Comparison of ENCODE assay signal across 8 mouse cellular contexts in the genomic region with DNA sequence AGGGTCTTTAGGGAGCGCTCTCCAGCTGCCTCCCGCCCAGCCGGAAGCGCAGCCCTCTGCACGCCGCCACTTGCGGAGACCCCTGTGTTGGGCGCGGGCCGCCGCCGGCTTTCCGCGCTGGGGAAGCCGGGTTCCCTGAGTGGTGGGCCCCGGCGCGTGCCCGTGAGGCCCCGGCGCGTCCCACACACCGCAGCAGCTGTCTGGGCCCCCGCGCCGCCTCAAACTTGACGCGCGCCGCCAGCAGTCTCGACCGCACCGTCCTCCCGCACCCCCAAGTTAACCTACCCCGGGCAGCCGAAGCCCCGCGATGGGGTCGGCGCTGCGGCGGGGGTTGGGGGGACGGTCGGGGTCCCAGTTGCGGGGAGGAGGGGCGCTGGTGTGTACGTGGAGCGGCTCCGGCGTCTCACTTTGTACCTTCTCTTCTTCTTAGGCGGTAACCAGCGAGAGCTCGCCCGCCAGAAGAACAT. TPM values are rescaled to one million over a fixed set of nuclear protein-coding genes. Genes with fewer than 3 reads are reported as not detected.
DNase-seq lines count a peak whose midpoint lies in the region; ATAC-seq lines count a peak whose summit lies in the region.

No protein-coding gene starts in this region.

- peak overlapping the region; percentile 90 for H3K27ac ChIP-seq in neural tube, embryonic 11.5 days (ENCODE audit: low read depth, low read length)
- peak overlapping the region; percentile 93 for H3K27ac ChIP-seq in hindbrain, embryonic 14.5 days

- peaks cover 2% of the 10 kb centered on the region; the same call in 1 of the 2 replicates for H3K4me1 ChIP-seq in neural tube, embryonic 11.5 days (ENCODE audit: control insufficient read depth, insufficient read depth, low read length)
- peaks cover 15% of the 10 kb centered on the region for H3K4me1 ChIP-seq in hindbrain, embryonic 14.5 days (replicated peaks; ENCODE audit: control insufficient read depth, insufficient read depth, low read length)

- peak overlapping the region; percentile 74 for H3K4me2 ChIP-seq in neural tube, embryonic 11.5 days (ENCODE audit: low read depth)
- H3K4me2 ChIP-seq in hindbrain, embryonic 14.5 days (replicated peaks) = peak overlapping the region; percentile 95

- under 1% methylated on average over 52 of the region's 54 CpGs for WGBS in neural tube, embryonic 11.5 days
- under 1% methylated on average over 43 of the region's 54 CpGs for WGBS in hindbrain, embryonic 14.5 days

- H3K9me3 ChIP-seq in neural tube, embryonic 11.5 days (ENCODE audit: control insufficient read depth, low read length) = no peaks in the 10 kb centered on the region
- no peaks in the 10 kb centered on the region for H3K9me3 ChIP-seq in hindbrain, embryonic 14.5 days (ENCODE audit: control insufficient read depth, low read length)

- ATAC-seq in neural tube, embryonic 11.5 days (ENCODE audit: insufficient read depth, low FRiP score, low TSS enrichment) = peak; percentile 59
- peak; percentile 75 for ATAC-seq in hindbrain, embryonic 14.5 days (ENCODE audit: low FRiP score)

- DNase-seq in adrenal gland, postnatal 10 days = peak; percentile 57
- no peak for DNase-seq in adrenal gland, adult 18-20 months (ENCODE audit: low spot score in 2 of 2)
- DNase-seq in neural tube, embryonic 11.5 days (ENCODE audit: low spot score) = no peak
- no peak for DNase-seq in neural tube, embryonic 10.5 days (ENCODE audit: extremely low spot score, low spot score)
- no peak for DNase-seq in hindbrain, embryonic 14.5 days (ENCODE audit: low spot score)
- peak; percentile 30 for DNase-seq in lung, postnatal 14 days
- DNase-seq in layer of hippocampus, postnatal 36 days = no peak
- no peak for DNase-seq in thymus, postnatal 14 days

- H3K4me3 ChIP-seq in neural tube, embryonic 11.5 days (ENCODE audit: low read depth, low read length) = peak overlapping the region; percentile 99
- H3K4me3 ChIP-seq in hindbrain, embryonic 14.5 days (replicated peaks; ENCODE audit: low read length) = peak overlapping the region; percentile 95

- peak overlapping the region; percentile 95 for H3K9ac ChIP-seq in neural tube, embryonic 11.5 days (ENCODE audit: low read length)
- peak overlapping the region; percentile 93 for H3K9ac ChIP-seq in hindbrain, embryonic 14.5 days

- H3K36me3 ChIP-seq in neural tube, embryonic 11.5 days (ENCODE audit: control insufficient read depth, insufficient read depth, low read length) = 0 out of 2 replicates have a peak, but pooled peaks cover 7% of the 10 kb centered on the region
- peaks cover 11% of the 10 kb centered on the region for H3K36me3 ChIP-seq in hindbrain, embryonic 14.5 days (replicated peaks; ENCODE audit: control insufficient read depth, insufficient read depth)

- H3K27me3 ChIP-seq in neural tube, embryonic 11.5 days (ENCODE audit: control insufficient read depth, insufficient read depth, low read length) = no peaks in the 10 kb centered on the region
- no peaks in the 10 kb centered on the region for H3K27me3 ChIP-seq in hindbrain, embryonic 14.5 days (ENCODE audit: control insufficient read depth, insufficient read depth, low read length)

RNA-seq across cellular contexts. Expression of a gene that starts 0.6 kb away (rescaled TPM):
- 100 to 1,000 TPM; 346 to 350 TPM for total RNA-seq in adrenal gland, postnatal 10 days (2021)
- total RNA-seq in adrenal gland, adult 18-20 months (2021) = 100 to 1,000 TPM; 363 to 372 TPM
- 453 and 468 TPM in 2 replicates for polyA plus RNA-seq in neural tube, embryonic 11.5 days (2014; fragmentation: Nextera tagmentation; extraction: Ambion mirVana)
- polyA plus RNA-seq in hindbrain, embryonic 14.5 days (2014; fragmentation: Nextera tagmentation; extraction: Ambion mirVana) = 315 and 365 TPM in 2 replicates
- 100 to 1,000 TPM; 157 to 175 TPM for total RNA-seq in layer of hippocampus, postnatal 36 days (2021)

RNA-seq across cellular contexts. Expression of a gene that starts 3.5 kb away (rescaled TPM):
- 10 to 100 TPM; 29.1 to 39.9 TPM for total RNA-seq in adrenal gland, postnatal 10 days (2021)
- 10 to 100 TPM; 20.9 to 43.7 TPM for total RNA-seq in adrenal gland, adult 18-20 months (2021)
- polyA plus RNA-seq in neural tube, embryonic 11.5 days (2014; fragmentation: Nextera tagmentation; extraction: Ambion mirVana) = 105 and 116 TPM in 2 replicates
- 71.9 and 90.2 TPM in 2 replicates for polyA plus RNA-seq in hindbrain, embryonic 14.5 days (2014; fragmentation: Nextera tagmentation; extraction: Ambion mirVana)
- 10 to 100 TPM; 17.3 to 19.6 TPM for total RNA-seq in layer of hippocampus, postnatal 36 days (2021)

RNA-seq across cellular contexts. Expression of a gene that starts 5.5 kb away (rescaled TPM):
- under 1 TPM; 0.18 to 0.66 TPM for total RNA-seq in adrenal gland, postnatal 10 days (2021)
- total RNA-seq in adrenal gland, adult 18-20 months (2021) = under 1 TPM; 0.17 to 0.35 TPM
- 2.7 and 3.1 TPM in 2 replicates for polyA plus RNA-seq in neural tube, embryonic 11.5 days (2014; fragmentation: Nextera tagmentation; extraction: Ambion mirVana)
- 1.5 and 2.6 TPM in 2 replicates for polyA plus RNA-seq in hindbrain, embryonic 14.5 days (2014; fragmentation: Nextera tagmentation; extraction: Ambion mirVana)
- total RNA-seq in layer of hippocampus, postnatal 36 days (2021) = not detected

RNA-seq across cellular contexts. Expression of a gene that starts 7.0 kb away (rescaled TPM):
- total RNA-seq in adrenal gland, postnatal 10 days (2021) = under 1 TPM in 1 of 2 experiments, not detected in 1; 0.24 TPM
- under 1 TPM in 1 of 2 experiments, not detected in 1; 0.19 TPM for total RNA-seq in adrenal gland, adult 18-20 months (2021)
- 0.23 and 0.72 TPM in 2 replicates for polyA plus RNA-seq in neural tube, embryonic 11.5 days (2014; fragmentation: Nextera tagmentation; extraction: Ambion mirVana)
- polyA plus RNA-seq in hindbrain, embryonic 14.5 days (2014; fragmentation: Nextera tagmentation; extraction: Ambion mirVana) = 0.68 and 0.96 TPM in 2 replicates
- under 1 TPM; 0.23 to 0.32 TPM for total RNA-seq in layer of hippocampus, postnatal 36 days (2021)

RNA-seq across cellular contexts. Expression of a gene that starts 24.3 kb away (rescaled TPM):
- 10 to 100 TPM; 24.9 to 26.8 TPM for total RNA-seq in adrenal gland, postnatal 10 days (2021)
- 10 to 100 TPM; 39.8 to 45.1 TPM for total RNA-seq in adrenal gland, adult 18-20 months (2021)
- polyA plus RNA-seq in neural tube, embryonic 11.5 days (2014; fragmentation: Nextera tagmentation; extraction: Ambion mirVana) = 71.8 and 73.2 TPM in 2 replicates
- 65.0 and 69.0 TPM in 2 replicates for polyA plus RNA-seq in hindbrain, embryonic 14.5 days (2014; fragmentation: Nextera tagmentation; extraction: Ambion mirVana)
- total RNA-seq in layer of hippocampus, postnatal 36 days (2021) = 10 to 100 TPM; 45.1 to 47.4 TPM

Comparison
In these comparisons a context has a peak if more than half of its experiments do, and no peak if none do; other contexts are left out.
1. DNase-seq: peak in adrenal gland, postnatal 10 days (single experiment) and lung, postnatal 14 days (single experiment); none in adrenal gland, adult 18-20 months (0 of 2), neural tube, embryonic 11.5 days (single experiment), neural tube, embryonic 10.5 days (single experiment), hindbrain, embryonic 14.5 days (single experiment), layer of hippocampus, postnatal 36 days (0 of 2) and thymus, postnatal 14 days (single experiment).